Mouse (Mus musculus): ENCODE measurements around the gene Odf3l1. TPM values are rescaled to one million over a fixed set of nuclear protein-coding genes. Genes with fewer than 3 reads are reported as not detected.
A peak's percentile ranks its signal among the peaks of the same experiment; 100 is the strongest.

Gene Odf3l1
- polyA plus RNA-seq, 1 experiment from 2014 or later: 1.7 TPM

DNA sequence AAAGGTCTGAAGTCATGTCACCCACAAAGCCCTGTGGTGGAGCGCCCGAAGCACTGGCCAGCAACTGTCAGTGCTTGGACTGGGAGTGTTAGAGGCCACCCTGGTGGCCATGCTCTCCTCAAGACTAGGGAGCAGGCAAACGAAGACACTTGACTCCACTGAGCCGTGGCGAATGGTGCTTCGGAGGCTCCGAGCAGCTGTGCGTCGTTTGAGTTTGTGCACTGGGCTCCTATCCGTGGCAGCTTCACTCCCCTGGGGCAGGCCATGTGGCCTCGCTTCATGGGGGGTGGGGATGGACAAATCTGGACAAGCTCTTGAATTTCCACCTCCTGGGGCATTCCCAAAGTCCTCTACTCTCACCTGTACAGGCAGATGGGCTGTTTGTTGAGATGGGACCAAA is 34.9 kb upstream of the Odf3l1 start:
- ATAC-seq (ENCODE audit: low read depth): no peak

DNA sequence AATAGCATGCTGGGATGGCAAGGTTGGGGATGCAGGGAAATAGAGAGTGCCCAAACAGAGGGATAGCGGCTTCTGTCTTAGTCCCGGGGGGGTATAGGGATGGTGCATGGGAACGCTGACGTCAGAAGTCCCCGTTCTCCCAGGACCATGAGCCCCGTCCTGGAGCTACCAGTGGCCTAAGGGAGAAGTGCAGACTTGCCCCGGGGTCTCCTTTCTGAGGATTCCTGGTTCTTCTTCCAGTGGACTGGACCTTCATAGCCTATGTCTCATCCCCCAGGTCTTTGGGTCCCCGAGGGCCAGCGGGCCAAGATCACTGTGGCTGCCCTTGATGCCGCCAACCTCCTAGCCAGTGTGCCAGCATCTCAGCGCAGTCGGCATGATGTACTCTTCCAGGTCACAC is 32.3 kb upstream of the Odf3l1 start:
- peaks cover 3% of the 10 kb centered on the region; the same call in 1 of the 2 replicates for H3K4me1 ChIP-seq (ENCODE audit: control insufficient read depth, insufficient read depth, low read length)
- no peak overlapping the region for H3K9ac ChIP-seq (ENCODE audit: low read depth, low read length)
- H3K27me3 ChIP-seq (replicated peaks; ENCODE audit: control insufficient read depth, insufficient read depth, low read length): no peaks in the 10 kb centered on the region
- no peak overlapping the region for H3K4me3 ChIP-seq (ENCODE audit: low read depth, low read length)
- no peaks in the 10 kb centered on the region for H3K9me3 ChIP-seq (ENCODE audit: control insufficient read depth, low read length)
- 87% methylated on average over 11 of the region's 12 CpGs for WGBS
- H3K36me3 ChIP-seq (ENCODE audit: control insufficient read depth, insufficient read depth, low read length): peaks cover 15% of the 10 kb centered on the region
- H3K4me2 ChIP-seq (ENCODE audit: low read depth, low read length): no peak overlapping the region
- ATAC-seq (ENCODE audit: low read depth): no peak
- no peak for DNase-seq (ENCODE audit: low spot score)
- no peak overlapping the region for H3K27ac ChIP-seq (replicated peaks; ENCODE audit: low read depth, low read length)

More for the DNA sequence above, 34.9 kb upstream of the Odf3l1 start:
- Histone ChIP-seq H3K27ac (replicated peaks; ENCODE audit: low read depth, low read length) (no peak overlapping the region), H3K9ac (ENCODE audit: low read depth, low read length) (no peak overlapping the region), H3K36me3 (ENCODE audit: control insufficient read depth, insufficient read depth, low read length) (peaks cover 4% of the 10 kb centered on the region; the same call in 1 of the 2 replicates), H3K27me3 (replicated peaks; ENCODE audit: control insufficient read depth, insufficient read depth, low read length) (no peaks in the 10 kb centered on the region), H3K4me1 (ENCODE audit: control insufficient read depth, insufficient read depth, low read length) (peaks cover 3% of the 10 kb centered on the region; the same call in 1 of the 2 replicates), H3K4me2 (ENCODE audit: low read depth, low read length) (no peak overlapping the region), H3K9me3 (ENCODE audit: control insufficient read depth, low read length) (no peaks in the 10 kb centered on the region), H3K4me3 (ENCODE audit: low read depth, low read length) (no peak overlapping the region)
- peak; percentile 48 for DNase-seq (ENCODE audit: low spot score)
- WGBS: 65% methylated on average over 11 of the region's 11 CpGs

DNA sequence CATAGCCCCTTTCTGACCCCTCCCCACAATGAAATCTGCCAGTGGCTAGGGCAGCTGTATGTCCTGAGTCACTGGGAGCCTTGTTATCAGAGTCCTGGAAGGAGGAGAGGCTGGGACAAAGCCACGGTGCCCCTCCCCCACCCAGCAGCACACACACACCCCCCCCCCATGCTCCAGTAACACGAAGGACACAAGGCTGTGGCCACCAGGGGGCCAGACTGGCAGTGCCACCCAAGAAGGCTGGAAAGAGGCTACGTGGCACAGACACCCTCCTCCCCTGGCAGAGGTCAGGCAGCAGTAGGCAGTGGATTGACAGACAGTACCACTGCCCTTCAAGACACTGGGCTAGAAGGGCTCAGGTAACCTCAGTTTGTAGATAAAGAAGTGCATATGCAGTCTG is 29.5 kb upstream of the Odf3l1 start:
- no peaks in the 10 kb centered on the region for H3K4me1 ChIP-seq (ENCODE audit: control insufficient read depth, insufficient read depth, low read length)
- DNase-seq (ENCODE audit: low spot score) (no peak), ATAC-seq (ENCODE audit: low read depth) (0 out of 2 replicates have a peak, but pooled peaks have one; percentile 7)
- no peak overlapping the region for H3K9ac ChIP-seq (ENCODE audit: low read depth, low read length)
- no peak overlapping the region for H3K27ac ChIP-seq (replicated peaks; ENCODE audit: low read depth, low read length)
- peaks cover 23% of the 10 kb centered on the region for H3K36me3 ChIP-seq (ENCODE audit: control insufficient read depth, insufficient read depth, low read length)
- WGBS: 30% methylated on average over 3 of the region's 3 CpGs
- no peaks in the 10 kb centered on the region for H3K27me3 ChIP-seq (replicated peaks; ENCODE audit: control insufficient read depth, insufficient read depth, low read length)
- H3K4me2 ChIP-seq (ENCODE audit: low read depth, low read length): no peak overlapping the region
- H3K9me3 ChIP-seq (ENCODE audit: control insufficient read depth, low read length): no peaks in the 10 kb centered on the region
- H3K4me3 ChIP-seq (ENCODE audit: low read depth, low read length): no peak overlapping the region

DNA sequence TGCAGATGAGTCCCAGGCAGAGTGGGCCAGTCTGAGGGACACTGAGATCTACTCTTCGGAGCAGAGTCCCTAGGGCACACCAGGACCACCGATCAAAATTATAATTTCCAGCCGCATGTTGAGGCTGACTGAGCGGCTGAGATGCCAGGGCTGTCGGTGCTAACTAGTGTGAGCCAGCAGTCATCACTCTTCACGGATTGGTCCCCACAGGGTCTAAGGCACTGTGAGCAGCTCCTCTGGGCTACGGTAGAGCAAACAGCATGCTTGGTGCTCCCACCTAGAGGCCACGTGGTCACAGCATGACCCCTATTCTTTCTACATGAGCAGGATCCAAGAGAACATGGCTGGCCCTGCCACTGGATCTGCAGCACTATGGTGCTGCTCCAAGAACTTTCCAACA is 28.8 kb upstream of the Odf3l1 start:
- Histone ChIP-seq H3K9ac (ENCODE audit: low read depth, low read length) (no peak overlapping the region), H3K9me3 (ENCODE audit: control insufficient read depth, low read length) (no peaks in the 10 kb centered on the region), H3K4me3 (ENCODE audit: low read depth, low read length) (no peak overlapping the region), H3K36me3 (ENCODE audit: control insufficient read depth, insufficient read depth, low read length) (peaks cover 30% of the 10 kb centered on the region), H3K27ac (replicated peaks; ENCODE audit: low read depth, low read length) (no peak overlapping the region), H3K4me1 (ENCODE audit: control insufficient read depth, insufficient read depth, low read length) (no peaks in the 10 kb centered on the region), H3K4me2 (ENCODE audit: low read depth, low read length) (no peak overlapping the region), H3K27me3 (replicated peaks; ENCODE audit: control insufficient read depth, insufficient read depth, low read length) (no peaks in the 10 kb centered on the region)
- 72% methylated on average over 6 of the region's 8 CpGs for WGBS
- DNase-seq (ENCODE audit: low spot score) (no peak), ATAC-seq (ENCODE audit: low read depth) (no peak)

DNA sequence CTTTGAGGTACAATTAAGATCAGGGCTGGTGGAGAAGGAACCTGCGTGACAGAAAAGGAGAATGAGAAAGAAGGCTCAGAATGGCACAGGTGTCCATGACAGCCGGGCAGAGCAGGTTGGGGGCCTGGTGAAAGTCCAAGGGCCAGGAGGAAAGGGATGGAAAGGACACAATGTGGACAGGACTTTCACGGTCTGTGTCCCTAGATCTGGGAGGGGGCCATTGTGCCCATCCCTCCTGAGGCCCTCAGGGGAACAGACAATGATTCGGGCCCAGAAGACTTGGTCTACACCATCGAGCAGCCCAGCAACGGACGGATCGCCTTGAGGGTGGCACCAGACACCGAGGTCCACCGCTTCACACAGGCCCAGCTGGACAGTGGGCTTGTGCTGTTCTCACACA is 27.6 kb upstream of the Odf3l1 start:
- no peak overlapping the region for H3K4me3 ChIP-seq (ENCODE audit: low read depth, low read length)
- 95% methylated on average over 9 of the region's 10 CpGs for WGBS
- no peak overlapping the region for H3K4me2 ChIP-seq (ENCODE audit: low read depth, low read length)
- H3K27me3 ChIP-seq (replicated peaks; ENCODE audit: control insufficient read depth, insufficient read depth, low read length): no peaks in the 10 kb centered on the region
- no peak for DNase-seq (ENCODE audit: low spot score)
- H3K27ac ChIP-seq (replicated peaks; ENCODE audit: low read depth, low read length): no peak overlapping the region
- no peaks in the 10 kb centered on the region for H3K9me3 ChIP-seq (ENCODE audit: control insufficient read depth, low read length)
- H3K36me3 ChIP-seq (ENCODE audit: control insufficient read depth, insufficient read depth, low read length): peaks cover 39% of the 10 kb centered on the region
- no peak overlapping the region for H3K9ac ChIP-seq (ENCODE audit: low read depth, low read length)
- no peak for ATAC-seq (ENCODE audit: low read depth)
- no peaks in the 10 kb centered on the region for H3K4me1 ChIP-seq (ENCODE audit: control insufficient read depth, insufficient read depth, low read length)

DNA sequence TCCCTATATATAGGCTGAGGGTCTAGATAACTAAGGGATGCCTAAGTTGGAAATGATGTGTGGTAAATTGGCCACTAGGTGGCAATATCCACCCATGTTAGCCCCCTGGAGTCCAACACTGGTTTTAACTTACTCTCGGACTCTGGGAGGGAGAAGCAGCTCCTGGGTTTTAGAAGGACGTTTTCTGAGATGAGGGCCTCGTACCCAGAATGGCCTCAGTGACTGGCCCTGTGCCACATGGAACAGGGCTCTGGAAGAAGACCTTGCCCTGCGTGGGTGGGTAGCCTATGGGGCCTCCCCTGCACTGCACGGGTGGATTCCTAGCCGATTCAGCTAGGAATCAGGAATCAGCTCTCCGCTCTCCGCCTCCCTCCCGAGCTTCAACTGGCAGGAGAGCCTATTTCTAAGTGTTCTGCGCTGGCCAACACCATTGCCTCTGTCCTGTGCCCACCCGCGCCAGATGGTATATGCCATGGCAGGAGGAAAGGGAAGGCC is 27.1 kb upstream of the Odf3l1 start:
- Histone ChIP-seq H3K9me3 (ENCODE audit: control insufficient read depth, low read length) (no peaks in the 10 kb centered on the region), H3K27me3 (replicated peaks; ENCODE audit: control insufficient read depth, insufficient read depth, low read length) (no peaks in the 10 kb centered on the region), H3K9ac (ENCODE audit: low read depth, low read length) (peak overlapping the region; percentile 45; the same call in 1 of the 2 replicates), H3K4me2 (ENCODE audit: low read depth, low read length) (peak overlapping the region; percentile 35; the same call in 1 of the 2 replicates), H3K4me1 (ENCODE audit: control insufficient read depth, insufficient read depth, low read length) (no peaks in the 10 kb centered on the region), H3K36me3 (ENCODE audit: control insufficient read depth, insufficient read depth, low read length) (peaks cover 44% of the 10 kb centered on the region), H3K4me3 (ENCODE audit: low read depth, low read length) (no peak overlapping the region), H3K27ac (replicated peaks; ENCODE audit: low read depth, low read length) (no peak overlapping the region)
- WGBS: 27% methylated on average over 11 of the region's 12 CpGs
- DNase-seq (ENCODE audit: low spot score) (peak; percentile 89), ATAC-seq (ENCODE audit: low read depth) (peak; percentile 64)

DNA sequence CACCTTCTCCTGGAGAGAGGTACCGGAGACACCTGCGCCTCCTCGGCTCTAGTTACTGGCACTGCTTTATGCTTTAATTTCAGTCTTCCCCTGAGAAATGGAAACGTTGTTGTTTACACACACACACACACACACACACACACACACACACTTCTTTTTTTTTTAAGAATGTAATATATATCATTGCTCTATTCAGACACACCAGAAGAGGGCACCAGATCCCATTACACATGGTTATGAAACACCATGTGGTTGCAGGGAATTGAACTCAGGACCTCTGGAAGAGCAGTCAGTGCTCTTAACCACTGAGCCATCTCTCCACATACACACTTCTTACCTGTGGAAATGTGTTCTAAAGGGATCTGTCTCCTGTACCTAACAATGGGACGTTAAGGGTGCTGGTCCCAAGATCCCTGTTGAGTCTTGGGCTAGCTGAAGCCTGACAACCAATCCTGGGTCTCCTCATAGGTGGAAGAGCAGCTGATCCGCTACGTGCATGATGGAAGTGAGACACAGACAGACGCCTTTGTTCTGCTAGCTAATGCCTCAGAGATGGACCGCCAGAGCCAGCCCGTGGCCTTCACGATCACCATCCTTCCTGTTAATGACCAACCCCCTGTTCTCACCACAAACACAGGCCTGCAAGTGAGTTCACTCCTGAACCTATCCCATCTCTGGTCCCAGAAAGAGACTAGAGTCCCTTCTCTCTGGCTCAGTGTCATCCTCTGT is 26.2 kb upstream of the Odf3l1 start:
- H3K9me3 ChIP-seq (ENCODE audit: control insufficient read depth, low read length): no peaks in the 10 kb centered on the region
- H3K9ac ChIP-seq (ENCODE audit: low read depth, low read length): no peak overlapping the region
- H3K4me2 ChIP-seq (ENCODE audit: low read depth, low read length): no peak overlapping the region
- H3K36me3 ChIP-seq (ENCODE audit: control insufficient read depth, insufficient read depth, low read length): peaks cover 52% of the 10 kb centered on the region
- no peaks in the 10 kb centered on the region for H3K4me1 ChIP-seq (ENCODE audit: control insufficient read depth, insufficient read depth, low read length)
- DNase-seq (ENCODE audit: low spot score): no peak
- no peak overlapping the region for H3K27ac ChIP-seq (replicated peaks; ENCODE audit: low read depth, low read length)
- WGBS: 64% methylated on average over 11 of the region's 11 CpGs
- no peak overlapping the region for H3K4me3 ChIP-seq (ENCODE audit: low read depth, low read length)
- no peak for ATAC-seq (ENCODE audit: low read depth)
- H3K27me3 ChIP-seq (replicated peaks; ENCODE audit: control insufficient read depth, insufficient read depth, low read length): no peaks in the 10 kb centered on the region

DNA sequence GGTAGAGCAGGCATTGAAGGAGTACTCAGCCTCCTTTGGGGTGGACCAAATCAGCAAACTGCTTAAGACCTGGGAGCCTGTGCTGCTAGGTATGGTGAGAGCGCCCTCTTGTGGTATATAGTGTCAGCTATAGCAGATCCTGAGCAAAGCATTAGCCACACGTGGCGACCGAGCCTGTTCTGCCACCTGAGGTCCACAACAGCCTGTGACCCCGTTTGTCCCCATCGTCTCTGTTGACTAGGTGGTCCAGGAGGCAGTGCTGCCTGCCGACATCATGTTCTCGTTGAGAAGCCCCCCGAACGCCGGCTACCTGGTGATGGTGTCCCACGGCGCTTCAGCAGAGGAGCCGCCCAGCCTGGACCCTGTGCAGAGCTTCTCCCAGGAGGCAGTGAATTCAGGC is 25.3 kb upstream of the Odf3l1 start:
- ATAC-seq (ENCODE audit: low read depth) (peak; percentile 80), DNase-seq (ENCODE audit: low spot score) (peak; percentile 94)
- H3K36me3 ChIP-seq (ENCODE audit: control insufficient read depth, insufficient read depth, low read length): peaks cover 61% of the 10 kb centered on the region
- no peaks in the 10 kb centered on the region for H3K4me1 ChIP-seq (ENCODE audit: control insufficient read depth, insufficient read depth, low read length)
- H3K4me2 ChIP-seq (ENCODE audit: low read depth, low read length): peak overlapping the region; percentile 40
- H3K9ac ChIP-seq (ENCODE audit: low read depth, low read length): peak overlapping the region; percentile 15; the same call in 1 of the 2 replicates
- H3K27ac ChIP-seq (replicated peaks; ENCODE audit: low read depth, low read length): no peak overlapping the region
- no peaks in the 10 kb centered on the region for H3K27me3 ChIP-seq (replicated peaks; ENCODE audit: control insufficient read depth, insufficient read depth, low read length)
- 5% methylated on average over 12 of the region's 14 CpGs for WGBS
- H3K4me3 ChIP-seq (ENCODE audit: low read depth, low read length): no peak overlapping the region
- no peaks in the 10 kb centered on the region for H3K9me3 ChIP-seq (ENCODE audit: control insufficient read depth, low read length)

DNA sequence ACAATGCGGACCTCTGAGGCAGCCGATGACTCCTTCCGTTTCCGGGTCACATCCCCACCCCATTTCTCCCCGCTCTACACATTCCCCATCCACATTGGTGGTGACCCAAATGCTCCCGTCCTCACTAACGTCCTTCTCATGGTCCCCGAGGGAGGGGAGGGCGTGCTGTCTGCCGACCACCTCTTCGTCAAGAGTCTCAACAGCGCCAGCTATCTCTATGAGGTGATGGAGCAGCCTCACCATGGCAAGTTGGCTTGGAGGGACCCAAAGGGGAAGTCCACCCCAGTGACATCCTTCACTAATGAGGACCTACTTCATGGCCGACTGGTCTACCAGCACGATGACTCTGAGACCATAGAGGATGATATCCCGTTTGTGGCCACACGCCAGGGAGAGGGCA is 23.1 kb upstream of the Odf3l1 start:
- Histone ChIP-seq H3K36me3 (ENCODE audit: control insufficient read depth, insufficient read depth, low read length) (peaks cover 64% of the 10 kb centered on the region), H3K27me3 (replicated peaks; ENCODE audit: control insufficient read depth, insufficient read depth, low read length) (no peaks in the 10 kb centered on the region), H3K4me1 (ENCODE audit: control insufficient read depth, insufficient read depth, low read length) (peaks cover 1% of the 10 kb centered on the region; the same call in 1 of the 2 replicates), H3K4me3 (ENCODE audit: low read depth, low read length) (no peak overlapping the region), H3K27ac (replicated peaks; ENCODE audit: low read depth, low read length) (no peak overlapping the region), H3K9me3 (ENCODE audit: control insufficient read depth, low read length) (no peaks in the 10 kb centered on the region), H3K9ac (ENCODE audit: low read depth, low read length) (no peak overlapping the region), H3K4me2 (ENCODE audit: low read depth, low read length) (no peak overlapping the region)
- ATAC-seq (ENCODE audit: low read depth) (no peak), DNase-seq (ENCODE audit: low spot score) (no peak)
- WGBS: 94% methylated on average over 16 of the region's 16 CpGs

All from embryonic facial prominence, embryonic 14.5 days (tissue).